Mouse (Mus musculus): ENCODE data around the gene Gbf1.
A peak's percentile ranks its signal among the peaks of the same experiment; 100 is the strongest.

DNA sequence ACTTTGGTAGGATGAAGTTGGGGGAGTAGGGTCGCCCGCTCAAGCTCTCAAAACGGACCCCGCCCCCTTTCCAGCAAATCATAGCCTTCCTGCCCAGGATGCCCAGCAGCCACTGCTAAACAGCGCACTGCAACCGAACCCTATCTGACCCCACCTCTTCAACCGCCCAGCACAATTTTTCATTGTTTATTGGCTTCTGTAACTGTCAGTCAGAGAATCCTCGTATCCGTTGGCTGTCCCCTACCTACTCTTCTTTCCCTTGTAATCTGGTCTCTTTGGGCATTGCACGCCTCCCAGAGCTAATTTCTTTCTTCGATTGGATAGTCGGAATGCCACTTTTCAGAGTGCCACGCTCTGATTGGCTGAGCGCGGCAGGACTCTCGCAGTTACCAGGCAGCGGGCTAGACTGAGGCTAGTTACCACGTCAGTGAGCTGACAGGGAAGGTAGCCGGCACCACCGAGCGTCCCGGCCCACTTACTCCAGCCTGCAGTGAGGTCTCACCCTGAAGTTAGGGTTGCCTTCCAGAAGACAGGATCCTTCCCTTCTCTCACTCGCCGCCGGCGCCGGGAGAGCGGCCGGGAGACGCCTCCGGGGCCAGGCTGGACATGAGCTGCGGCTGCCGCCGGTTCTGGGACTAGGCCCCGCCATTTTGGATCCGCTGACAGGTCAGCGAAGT is at the start of gene Gbf1:
- TF ChIP-seq CTCF (IDR thresholded peaks at IDR 0.05; ENCODE audit: extremely low read depth, insufficient read length, insufficient replicate concordance, low read depth, low read length) (no peak), POLR2A (IDR thresholded peaks at IDR 0.05; ENCODE audit: low read depth, low read length) (peak; percentile 82; the same call in 1 of the 2 replicates)
